Mouse (Mus musculus) cerebellum, adult 8-10 months (tissue): ENCODE data around the gene Frmd6.

ENCODE experiments used
- DNase-seq: peaks from one replicate; pipeline ENCODE4 v3.0.0; 2022

Gene Frmd6

GRCm38 (mm10) chr12:70811772-70812171 is 13.5 kb upstream of the Frmd6 start:
- DNase-seq: no peak

- peak; percentile 65 for DNase-seq
Measured at GRCm38 (mm10) chr12:70812176-70812575, 13.1 kb upstream of the Frmd6 start.

GRCm38 (mm10) chr12:70812822-70813465 is 12.4 kb upstream of the Frmd6 start:
- DNase-seq: no peak

GRCm38 (mm10) chr12:70816731-70817130 is 8.6 kb upstream of the Frmd6 start:
- DNase-seq: no peak

DNA sequence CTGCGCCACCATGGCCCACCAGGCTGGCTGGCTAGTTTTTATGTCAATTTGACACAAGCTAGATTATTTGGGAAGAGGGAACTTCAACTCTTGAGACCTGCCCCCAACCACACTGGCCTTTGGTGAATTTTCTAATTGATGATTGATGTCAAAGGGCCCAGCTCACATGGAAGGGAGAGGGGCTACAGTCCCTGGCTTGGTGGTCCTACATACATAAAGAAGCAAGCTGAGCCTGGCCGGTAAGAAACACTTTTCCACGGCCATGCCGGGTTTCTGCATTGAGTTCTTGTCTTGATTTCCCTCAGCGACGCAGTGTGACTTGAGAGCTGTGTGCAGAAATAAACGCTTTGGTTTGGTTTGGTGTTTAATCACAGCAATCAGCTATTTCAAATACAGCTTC is 1.3 kb upstream of the Frmd6 start:
- DNase-seq: no peak

DNA sequence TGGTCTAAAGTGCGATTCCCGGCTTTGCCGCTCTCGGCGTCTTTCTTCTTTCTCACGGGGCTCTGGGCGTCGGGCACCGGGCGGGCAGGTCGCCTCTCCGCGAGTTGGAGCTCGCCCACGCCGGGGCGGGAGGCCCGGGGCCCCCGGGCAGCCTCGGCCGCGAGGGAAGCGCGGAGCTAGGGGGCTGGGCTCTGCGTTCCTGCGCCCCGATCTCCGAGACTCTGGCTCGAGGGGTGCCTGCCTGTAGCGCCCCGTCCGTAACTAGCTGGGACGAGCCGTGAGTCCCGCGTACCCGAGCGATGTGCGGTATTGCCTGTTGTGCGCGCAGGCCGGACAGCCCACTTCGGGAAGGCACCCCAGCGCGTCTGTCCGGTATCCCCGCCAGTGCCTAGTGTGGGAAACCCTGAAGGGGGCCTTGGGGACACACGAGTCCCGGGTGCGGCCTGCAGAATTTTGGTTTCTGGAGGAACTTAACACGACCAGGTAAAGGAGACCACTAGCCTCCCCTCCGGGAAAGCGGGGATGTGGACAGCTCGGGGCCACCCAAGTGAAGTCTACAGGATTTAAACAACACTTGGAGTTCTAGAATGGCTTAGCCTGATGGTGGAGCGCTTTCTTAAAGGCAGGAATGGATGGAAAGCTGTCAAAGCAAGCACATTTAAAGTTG is 470 bp downstream of the Frmd6 start:
- peak; percentile 66 for DNase-seq

GRCm38 (mm10) chr12:70826318-70827072 is 1.2 kb downstream of the Frmd6 start:
- DNase-seq: no peak

GRCm38 (mm10) chr12:70827187-70827900 is 2.0 kb downstream of the Frmd6 start:
- DNase-seq: no peak

- no peak for DNase-seq
Measured at GRCm38 (mm10) chr12:70827901-70828271, 2.6 kb downstream of the Frmd6 start.

- DNase-seq: no peak
Measured at GRCm38 (mm10) chr12:70830982-70831566, 5.8 kb downstream of the Frmd6 start.

DNA sequence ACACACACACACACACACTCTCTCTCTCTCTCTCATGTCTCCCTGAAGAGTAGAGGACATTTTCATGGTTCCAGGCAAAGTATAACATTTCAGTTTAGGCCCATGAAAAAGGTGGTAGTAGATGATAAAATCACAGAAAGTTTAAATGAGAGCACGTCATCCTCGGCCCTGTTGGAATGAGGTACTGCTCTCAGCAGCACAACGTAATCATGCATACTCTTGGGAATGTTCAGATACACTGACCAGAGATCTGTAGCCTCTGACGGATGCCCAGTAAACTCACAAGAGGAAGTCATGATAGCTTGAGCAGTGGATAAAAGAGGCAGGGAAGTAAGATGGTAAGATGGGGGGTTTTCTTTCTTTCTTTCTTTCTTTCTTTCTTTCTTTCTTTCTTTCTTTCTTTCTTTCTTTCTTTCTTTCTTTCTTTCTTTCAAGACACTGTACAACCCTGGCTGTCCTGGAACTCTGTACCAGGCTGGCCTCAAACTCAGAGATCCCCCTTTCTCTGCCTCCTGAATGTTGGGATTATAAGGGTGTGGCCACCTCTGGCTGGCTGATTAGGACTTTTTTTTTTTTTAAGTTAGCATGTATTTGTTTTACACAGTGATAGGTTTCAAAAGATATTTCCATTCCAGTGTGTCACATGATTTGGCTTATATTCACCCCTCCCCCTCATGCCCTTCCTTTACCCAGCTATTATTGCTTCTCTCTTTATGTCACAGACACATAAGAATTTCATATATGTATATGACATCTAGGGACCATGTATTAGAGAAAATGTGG is 7.1 kb downstream of the Frmd6 start:
- no peak for DNase-seq

GRCm38 (mm10) chr12:70833050-70833449 is 7.7 kb downstream of the Frmd6 start:
- no peak for DNase-seq

DNA sequence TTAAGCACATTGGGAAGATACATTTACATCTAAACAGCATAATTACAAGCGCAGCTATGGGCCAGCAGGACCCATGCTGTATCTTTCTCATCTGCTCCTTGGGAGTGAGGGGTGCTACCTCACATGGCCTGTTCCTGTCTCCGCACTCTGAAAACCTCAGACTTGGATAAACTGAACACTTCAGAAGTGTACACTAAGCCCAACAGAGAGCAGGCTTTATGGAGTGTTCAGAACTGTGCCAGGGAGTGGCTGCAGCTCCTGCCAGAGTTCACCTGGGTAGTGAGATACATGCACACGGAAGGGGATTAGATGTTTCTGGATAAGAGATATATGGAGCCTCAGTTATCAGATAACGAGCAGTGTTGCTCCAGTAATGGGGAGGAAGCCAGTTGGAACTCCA is 8.7 kb downstream of the Frmd6 start:
- DNase-seq: no peak

GRCm38 (mm10) chr12:70835004-70835403 is 9.7 kb downstream of the Frmd6 start:
- no peak for DNase-seq

- DNase-seq: peak; percentile 45
Measured at GRCm38 (mm10) chr12:70837792-70838321, 12.5 kb downstream of the Frmd6 start.

DNA sequence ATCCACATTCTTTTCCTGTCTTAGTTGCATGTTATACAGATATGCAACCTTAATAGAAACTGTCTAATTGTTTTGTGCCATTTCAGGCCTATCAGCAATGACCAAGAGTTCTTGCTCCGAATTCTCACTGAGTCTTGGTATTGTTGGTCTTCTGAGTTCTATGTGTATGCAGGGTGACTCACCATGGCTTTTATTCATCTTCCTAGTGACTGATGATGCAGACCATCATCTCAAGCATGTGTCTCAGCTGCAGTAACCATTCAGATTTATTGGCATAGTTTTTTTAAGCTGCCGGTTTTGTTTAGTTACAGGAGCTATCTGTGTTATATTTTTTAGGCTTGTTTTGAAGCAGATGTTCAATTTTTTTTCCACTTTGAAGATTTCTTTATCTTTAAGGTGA is 20.1 kb downstream of the Frmd6 start:
- DNase-seq: no peak

DNA sequence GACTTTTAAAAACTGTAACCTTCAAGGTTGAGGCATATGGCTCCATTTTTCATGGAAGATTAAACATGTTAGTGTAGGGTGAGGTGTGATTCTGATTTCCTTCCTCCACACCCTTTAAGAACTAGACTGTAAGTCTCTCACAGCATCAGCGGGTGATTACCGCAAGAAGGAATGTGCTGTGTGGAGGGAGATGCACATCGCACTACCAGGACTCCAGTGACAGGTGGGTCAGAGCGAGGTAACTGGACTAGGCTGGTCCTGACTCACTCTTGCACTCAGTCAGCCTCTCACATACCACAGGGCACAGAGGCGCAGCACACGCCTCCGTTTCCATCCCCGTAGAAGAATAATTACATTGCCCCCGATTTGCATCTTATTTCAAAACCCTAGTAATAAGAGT is 23.7 kb downstream of the Frmd6 start:
- no peak for DNase-seq

DNA sequence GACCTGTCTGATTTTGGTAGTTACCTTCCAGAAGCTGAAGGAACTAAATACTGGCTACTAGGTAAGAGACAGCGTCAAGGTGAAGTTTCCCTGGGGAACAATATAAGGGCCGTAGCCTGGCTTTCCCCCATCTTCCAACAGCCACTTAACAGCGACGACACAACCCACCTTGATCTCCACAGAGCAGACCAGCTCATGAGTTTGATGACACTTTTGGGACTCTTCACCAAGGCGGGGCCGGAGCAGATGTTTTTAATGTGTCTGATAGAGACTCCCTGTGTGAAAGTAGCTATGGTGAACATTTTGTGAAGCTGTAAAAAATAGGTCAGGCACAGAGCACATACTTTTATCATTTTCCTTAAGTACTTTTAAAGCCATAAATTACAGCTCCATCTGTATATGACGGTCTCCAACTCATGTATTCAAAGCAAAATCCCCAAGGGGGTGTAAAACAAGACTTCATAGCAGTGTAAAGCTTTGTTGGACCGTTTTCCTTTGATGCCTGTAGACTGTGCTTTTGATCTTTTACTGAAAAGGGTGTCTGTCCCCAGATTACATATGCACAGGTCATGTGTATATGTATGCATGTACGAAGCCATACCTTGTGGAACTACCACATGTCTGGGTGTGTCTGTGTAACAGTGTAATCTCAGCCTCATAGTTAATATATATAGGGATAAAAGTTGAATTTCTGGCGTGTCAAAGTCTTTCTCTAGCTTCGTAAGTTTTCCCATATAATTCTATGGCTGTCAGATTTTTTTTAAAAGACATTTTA is 24.4 kb downstream of the Frmd6 start:
- DNase-seq: no peak

- DNase-seq: no peak
Measured at GRCm38 (mm10) chr12:70851342-70851960, 26.1 kb downstream of the Frmd6 start.

DNA sequence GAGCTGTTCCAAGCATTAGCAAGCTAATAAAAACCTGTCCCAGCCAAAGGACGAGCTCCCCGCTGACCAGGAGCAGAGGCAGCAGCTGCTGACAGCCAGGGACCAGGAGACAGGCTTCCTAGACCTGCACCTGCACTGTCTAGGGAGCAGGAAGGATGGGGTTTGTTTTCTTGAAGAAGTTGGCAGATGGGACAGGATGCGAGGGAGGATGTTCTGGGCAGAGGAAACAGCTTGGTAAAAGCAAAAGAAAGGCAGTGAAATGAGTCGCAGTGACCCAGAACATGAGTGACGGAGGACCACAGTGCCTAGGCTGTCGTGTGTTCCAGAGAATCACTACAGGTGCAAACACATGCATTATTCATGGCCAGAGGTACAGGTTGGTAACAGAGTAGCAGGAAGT is 27.7 kb downstream of the Frmd6 start:
- DNase-seq: no peak

DNA sequence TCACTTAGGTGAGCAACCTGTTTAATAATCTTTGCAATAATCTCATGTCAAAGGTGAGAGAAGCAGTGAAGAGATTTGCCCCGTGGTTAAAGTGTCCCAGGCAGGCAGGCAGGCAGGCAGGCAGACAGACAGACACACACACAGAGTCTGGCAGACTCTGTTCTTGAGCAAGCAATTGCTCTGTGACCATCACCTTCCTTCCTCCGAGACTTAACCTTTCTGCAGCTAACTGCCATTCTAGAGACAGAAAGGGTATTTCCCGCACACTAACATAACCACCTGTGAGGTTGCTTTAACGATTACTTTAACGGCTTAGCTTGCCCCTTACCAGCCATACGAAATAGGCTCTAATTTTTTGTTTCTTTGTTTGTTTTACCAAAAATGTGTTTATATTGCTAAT is 30.4 kb downstream of the Frmd6 start:
- DNase-seq: no peak
